Mouse (Mus musculus): ENCODE measurements around the gene Dhtkd1. TPM values are rescaled to one million over a fixed set of nuclear protein-coding genes. Genes with fewer than 3 reads are reported as not detected.
A peak's percentile ranks its signal among the peaks of the same experiment; 100 is the strongest.

Dhtkd1 gene
- polyA plus RNA-seq, 1 experiment from 2014 or later = 4.6 TPM

GRCm38 (mm10) chr2:5929793-5930192, 12.8 kb downstream of the Dhtkd1 start:
- H3K27me3 ChIP-seq = no peaks in the 10 kb centered on the region
- H3K36me3 ChIP-seq (ENCODE audit: poor library complexity, severe bottlenecking) = peaks cover 12% of the 10 kb centered on the region
- no peaks in the 10 kb centered on the region for H3K4me1 ChIP-seq
- H3K4me3 ChIP-seq = no peak overlapping the region
- H3K27ac ChIP-seq = no peak overlapping the region
- H3K9ac ChIP-seq = no peak overlapping the region
- H3K4me2 ChIP-seq = no peak overlapping the region
- H3K9me3 ChIP-seq (replicated peaks) = no peaks in the 10 kb centered on the region
- no peak for ATAC-seq
- 95% methylated on average over 5 of the region's 5 CpGs for WGBS

GRCm38 (mm10) chr2:5927481-5927880, 15.1 kb downstream of the Dhtkd1 start:
- Histone ChIP-seq H3K4me3 (no peak overlapping the region), H3K4me1 (no peaks in the 10 kb centered on the region), H3K9me3 (replicated peaks) (no peaks in the 10 kb centered on the region), H3K27ac (no peak overlapping the region), H3K9ac (no peak overlapping the region), H3K36me3 (ENCODE audit: poor library complexity, severe bottlenecking) (peaks cover 12% of the 10 kb centered on the region), H3K4me2 (no peak overlapping the region), H3K27me3 (no peaks in the 10 kb centered on the region)
- ATAC-seq = no peak
- WGBS = over 99% methylated on average over 5 of the region's 5 CpGs

GRCm38 (mm10) chr2:5923786-5924185, 18.8 kb downstream of the Dhtkd1 start:
- Histone ChIP-seq H3K27ac (no peak overlapping the region), H3K9me3 (replicated peaks) (no peaks in the 10 kb centered on the region), H3K36me3 (ENCODE audit: poor library complexity, severe bottlenecking) (peaks cover 17% of the 10 kb centered on the region), H3K4me1 (no peaks in the 10 kb centered on the region), H3K4me2 (no peak overlapping the region), H3K27me3 (no peaks in the 10 kb centered on the region), H3K4me3 (no peak overlapping the region), H3K9ac (no peak overlapping the region)
- 88% methylated on average over 9 of the region's 9 CpGs for WGBS
- ATAC-seq = no peak

GRCm38 (mm10) chr2:5922823-5923222, 19.8 kb downstream of the Dhtkd1 start:
- Histone ChIP-seq H3K4me3 (no peak overlapping the region), H3K27ac (no peak overlapping the region), H3K4me2 (no peak overlapping the region), H3K4me1 (no peaks in the 10 kb centered on the region), H3K36me3 (ENCODE audit: poor library complexity, severe bottlenecking) (peaks cover 17% of the 10 kb centered on the region), H3K9me3 (replicated peaks) (no peaks in the 10 kb centered on the region), H3K27me3 (no peaks in the 10 kb centered on the region), H3K9ac (no peak overlapping the region)
- 97% methylated on average over 6 of the region's 6 CpGs for WGBS
- no peak for ATAC-seq

GRCm38 (mm10) chr2:5911282-5911965, 31.2 kb downstream of the Dhtkd1 start:
- no peak overlapping the region for H3K9ac ChIP-seq
- ATAC-seq = peak; percentile 51; the same call in 1 of the 2 replicates
- no peaks in the 10 kb centered on the region for H3K9me3 ChIP-seq (replicated peaks)
- no peak overlapping the region for H3K4me3 ChIP-seq
- H3K4me2 ChIP-seq = no peak overlapping the region
- no peaks in the 10 kb centered on the region for H3K27me3 ChIP-seq
- H3K27ac ChIP-seq = no peak overlapping the region; the same call in 1 of the 2 replicates
- no peaks in the 10 kb centered on the region for H3K36me3 ChIP-seq (ENCODE audit: poor library complexity, severe bottlenecking)
- 0 out of 2 replicates have a peak, but pooled peaks cover 2% of the 10 kb centered on the region for H3K4me1 ChIP-seq
- WGBS = 72% methylated on average over 16 of the region's 16 CpGs

GRCm38 (mm10) chr2:5906625-5907024, 36.0 kb downstream of the Dhtkd1 start:
- H3K4me1 ChIP-seq = 0 out of 2 replicates have a peak, but pooled peaks cover 3% of the 10 kb centered on the region
- H3K27ac ChIP-seq = no peak overlapping the region; the same call in 1 of the 2 replicates
- no peak overlapping the region for H3K4me2 ChIP-seq
- ATAC-seq = 0 out of 2 replicates have a peak, but pooled peaks have one; percentile 27
- H3K36me3 ChIP-seq (ENCODE audit: poor library complexity, severe bottlenecking) = peaks cover 7% of the 10 kb centered on the region; the same call in 1 of the 2 replicates
- no peak overlapping the region for H3K4me3 ChIP-seq
- 41% methylated on average over 3 of the region's 3 CpGs for WGBS
- no peaks in the 10 kb centered on the region for H3K9me3 ChIP-seq (replicated peaks)
- H3K27me3 ChIP-seq = no peaks in the 10 kb centered on the region
- no peak overlapping the region for H3K9ac ChIP-seq

GRCm38 (mm10) chr2:5906092-5906491, 36.5 kb downstream of the Dhtkd1 start:
- WGBS = 40% methylated on average over 5 of the region's 5 CpGs
- peaks cover 7% of the 10 kb centered on the region; the same call in 1 of the 2 replicates for H3K36me3 ChIP-seq (ENCODE audit: poor library complexity, severe bottlenecking)
- peak overlapping the region; percentile 53; the same call in 1 of the 2 replicates for H3K27ac ChIP-seq
- no peak overlapping the region for H3K9ac ChIP-seq
- peak; percentile 68 for ATAC-seq
- H3K9me3 ChIP-seq (replicated peaks) = no peaks in the 10 kb centered on the region
- no peak overlapping the region for H3K4me3 ChIP-seq
- H3K27me3 ChIP-seq = no peaks in the 10 kb centered on the region
- 0 out of 2 replicates have a peak, but pooled peaks cover 3% of the 10 kb centered on the region for H3K4me1 ChIP-seq
- no peak overlapping the region for H3K4me2 ChIP-seq

- no peaks in the 10 kb centered on the region for H3K4me1 ChIP-seq
- no peak overlapping the region for H3K4me2 ChIP-seq
- whole genome bisulfite sequencing = 45% methylated on average over 5 of the region's 5 CpGs
- peaks cover 7% of the 10 kb centered on the region; the same call in 1 of the 2 replicates for H3K36me3 ChIP-seq (ENCODE audit: poor library complexity, severe bottlenecking)
- no peak overlapping the region for H3K27ac ChIP-seq
- no peak overlapping the region for H3K4me3 ChIP-seq
- no peak overlapping the region for H3K9ac ChIP-seq
- no peaks in the 10 kb centered on the region for H3K27me3 ChIP-seq
- no peaks in the 10 kb centered on the region for H3K9me3 ChIP-seq (replicated peaks)
- ATAC-seq = no peak
Measured at GRCm38 (mm10) chr2:5900145-5900544, 42.4 kb downstream of the Dhtkd1 start.

GRCm38 (mm10) chr2:5894843-5895570, 47.6 kb downstream of the Dhtkd1 start, which contains the start of gene Sec61a2:
Gene Sec61a2, minus strand, starts transcription at chr2:5895432.
- Histone ChIP-seq H3K27me3 (no peaks in the 10 kb centered on the region), H3K27ac (peak within 1 kb of the TSS; percentile 72; the same call in 1 of the 2 replicates), H3K4me1 (peaks cover 12% of the 10 kb centered on the region), H3K9me3 (replicated peaks) (no peaks in the 10 kb centered on the region), H3K4me3 (peak within 1 kb of the TSS; percentile 87), H3K4me2 (peak within 1 kb of the TSS; percentile 68), H3K36me3 (ENCODE audit: poor library complexity, severe bottlenecking) (peaks cover 20% of the 10 kb centered on the region), H3K9ac (peak within 1 kb of the TSS; percentile 94)
- under 1% methylated on average over 62 of the region's 62 CpGs for WGBS
- ATAC-seq = peak; percentile 99

GRCm38 (mm10) chr2:5894296-5894695, 48.3 kb downstream of the Dhtkd1 start:
- 50% methylated on average over 11 of the region's 11 CpGs for WGBS
- no peaks in the 10 kb centered on the region for H3K9me3 ChIP-seq (replicated peaks)
- no peaks in the 10 kb centered on the region for H3K27me3 ChIP-seq
- H3K4me1 ChIP-seq = peaks cover 12% of the 10 kb centered on the region
- no peak for ATAC-seq
- H3K36me3 ChIP-seq (ENCODE audit: poor library complexity, severe bottlenecking) = peaks cover 20% of the 10 kb centered on the region
- peak overlapping the region; percentile 68 for H3K4me2 ChIP-seq
- 0 out of 2 replicates have a peak overlapping the region, but pooled peaks have one; percentile 7 for H3K27ac ChIP-seq
- peak overlapping the region; percentile 94 for H3K9ac ChIP-seq
- H3K4me3 ChIP-seq = peak overlapping the region; percentile 87

GRCm38 (mm10) chr2:5889412-5889811, 53.2 kb downstream of the Dhtkd1 start:
- Histone ChIP-seq H3K27me3 (no peaks in the 10 kb centered on the region), H3K36me3 (ENCODE audit: poor library complexity, severe bottlenecking) (peaks cover 60% of the 10 kb centered on the region), H3K27ac (no peak overlapping the region), H3K4me3 (no peak overlapping the region), H3K9ac (no peak overlapping the region), H3K9me3 (replicated peaks) (no peaks in the 10 kb centered on the region), H3K4me2 (no peak overlapping the region), H3K4me1 (peaks cover 11% of the 10 kb centered on the region)
- no peak for ATAC-seq
- WGBS = 80% methylated on average over 2 of the region's 2 CpGs

GRCm38 (mm10) chr2:5888865-5889264, 53.7 kb downstream of the Dhtkd1 start:
- H3K4me1 ChIP-seq = peaks cover 7% of the 10 kb centered on the region
- no peak overlapping the region for H3K27ac ChIP-seq
- H3K36me3 ChIP-seq (ENCODE audit: poor library complexity, severe bottlenecking) = peaks cover 63% of the 10 kb centered on the region
- ATAC-seq = no peak
- no peak overlapping the region for H3K9ac ChIP-seq
- H3K9me3 ChIP-seq (replicated peaks) = no peaks in the 10 kb centered on the region
- no peak overlapping the region for H3K4me3 ChIP-seq
- H3K27me3 ChIP-seq = no peaks in the 10 kb centered on the region
- WGBS = 89% methylated on average over 5 of the region's 5 CpGs
- H3K4me2 ChIP-seq = no peak overlapping the region
